Mouse (Mus musculus): Measurements from ENCODE around the gene Gsap.
"Not testable (repeated sequence)": the region's sequence is repeated elsewhere in the genome, so short reads cannot be mapped to it uniquely, and the experiment has no call there.

Gene Gsap

GRCm38 (mm10) chr5:21299076-21299755 is 113.2 kb downstream of the Gsap start:
- in situ Hi-C loops (cut with MboI; ENCODE audit: unreplicated experiment in 2 of 2) = no loop called here

GRCm38 (mm10) chr5:21300058-21300457 is 114.0 kb downstream of the Gsap start:
- in situ Hi-C loops (cut with MboI; ENCODE audit: unreplicated experiment in 2 of 2) = no loop called here

- in situ Hi-C loops (cut with MboI; ENCODE audit: unreplicated experiment in 2 of 2) = no loop called here
These were observed 115.0 kb downstream of the Gsap start for GRCm38 (mm10) chr5:21301011-21301410.

GRCm38 (mm10) chr5:21307165-21307564 is 121.1 kb downstream of the Gsap start:
- in situ Hi-C loops (cut with MboI; ENCODE audit: unreplicated experiment in 2 of 2) = no loop called here

- in situ Hi-C loops (cut with MboI; ENCODE audit: unreplicated experiment in 2 of 2) = loop anchor here in 1 of 2 experiments (5.0 kb wide), 2 partner anchors 32 to 323 kb away; no protein-coding TSS in a partner anchor
These were observed 128.6 kb downstream of the Gsap start for GRCm38 (mm10) chr5:21314696-21315095.

GRCm38 (mm10) chr5:21320138-21320537 is 134.1 kb downstream of the Gsap start:
- in situ Hi-C loops (cut with MboI; ENCODE audit: unreplicated experiment in 2 of 2) = loop anchor here in 1 of 2 experiments (5.0 kb wide), 2 partner anchors 38 to 267 kb away; no protein-coding TSS in a partner anchor

- in situ Hi-C loops (cut with MboI; ENCODE audit: unreplicated experiment in 2 of 2) = loop anchor here in 1 of 2 experiments (5.0 kb wide), 1 partner anchor 316 kb away; no protein-coding TSS in a partner anchor
These were observed 140.4 kb downstream of the Gsap start for GRCm38 (mm10) chr5:21326494-21326893.

- in situ Hi-C loops (cut with MboI; ENCODE audit: unreplicated experiment in 2 of 2) = loop anchor here in 1 of 2 experiments (5.0 kb wide), 1 partner anchor 314 kb away; no protein-coding TSS in a partner anchor
These were observed 142.5 kb downstream of the Gsap start for GRCm38 (mm10) chr5:21328560-21328959.

GRCm38 (mm10) chr5:21329672-21330665 is 143.9 kb downstream of the Gsap start:
- in situ Hi-C loops (cut with MboI; ENCODE audit: unreplicated experiment in 2 of 2) = loop anchor here (5.0 kb wide), 4 partner anchors 82 to 312 kb away; no protein-coding TSS in a partner anchor

GRCm38 (mm10) chr5:21331656-21332055 is 145.6 kb downstream of the Gsap start:
- in situ Hi-C loops (cut with MboI; ENCODE audit: unreplicated experiment in 2 of 2) = loop anchor here (5.0 kb wide), 3 partner anchors 81 to 256 kb away; no protein-coding TSS in a partner anchor

- in situ Hi-C loops (cut with MboI; ENCODE audit: unreplicated experiment in 2 of 2) = loop anchor here (5.0 kb wide), 3 partner anchors 80 to 255 kb away; no protein-coding TSS in a partner anchor
These were observed 146.1 kb downstream of the Gsap start for GRCm38 (mm10) chr5:21332119-21332518.

- in situ Hi-C loops (cut with MboI; ENCODE audit: unreplicated experiment in 2 of 2) = not testable (repeated sequence)
These were observed 156.2 kb downstream of the Gsap start for GRCm38 (mm10) chr5:21342265-21342664.

GRCm38 (mm10) chr5:21348366-21348765 is 162.3 kb downstream of the Gsap start:
- in situ Hi-C loops (cut with MboI; ENCODE audit: unreplicated experiment in 2 of 2) = no loop called here

- in situ Hi-C loops (cut with MboI; ENCODE audit: unreplicated experiment in 2 of 2) = no loop called here
These were observed 165.6 kb downstream of the Gsap start for GRCm38 (mm10) chr5:21351678-21352077.

- in situ Hi-C loops (cut with MboI; ENCODE audit: unreplicated experiment in 2 of 2) = no loop called here
These were observed 172.6 kb downstream of the Gsap start for GRCm38 (mm10) chr5:21358648-21359047.

- in situ Hi-C loops (cut with MboI; ENCODE audit: unreplicated experiment in 2 of 2) = no loop called here
These were observed 177.3 kb downstream of the Gsap start for GRCm38 (mm10) chr5:21363343-21363742.

Data from v-Abl transformed pro-B cells (cell line).